Mouse (Mus musculus) brain, embryonic 18.5 days (tissue): ENCODE measurements around the gene Polr3gl.

Experiments
- DNase-seq: peaks from one replicate; pipeline ENCODE4 v3.0.0-alpha.2; 2012; ENCODE audit warnings: low read depth, low spot score

Gene Polr3gl

DNA sequence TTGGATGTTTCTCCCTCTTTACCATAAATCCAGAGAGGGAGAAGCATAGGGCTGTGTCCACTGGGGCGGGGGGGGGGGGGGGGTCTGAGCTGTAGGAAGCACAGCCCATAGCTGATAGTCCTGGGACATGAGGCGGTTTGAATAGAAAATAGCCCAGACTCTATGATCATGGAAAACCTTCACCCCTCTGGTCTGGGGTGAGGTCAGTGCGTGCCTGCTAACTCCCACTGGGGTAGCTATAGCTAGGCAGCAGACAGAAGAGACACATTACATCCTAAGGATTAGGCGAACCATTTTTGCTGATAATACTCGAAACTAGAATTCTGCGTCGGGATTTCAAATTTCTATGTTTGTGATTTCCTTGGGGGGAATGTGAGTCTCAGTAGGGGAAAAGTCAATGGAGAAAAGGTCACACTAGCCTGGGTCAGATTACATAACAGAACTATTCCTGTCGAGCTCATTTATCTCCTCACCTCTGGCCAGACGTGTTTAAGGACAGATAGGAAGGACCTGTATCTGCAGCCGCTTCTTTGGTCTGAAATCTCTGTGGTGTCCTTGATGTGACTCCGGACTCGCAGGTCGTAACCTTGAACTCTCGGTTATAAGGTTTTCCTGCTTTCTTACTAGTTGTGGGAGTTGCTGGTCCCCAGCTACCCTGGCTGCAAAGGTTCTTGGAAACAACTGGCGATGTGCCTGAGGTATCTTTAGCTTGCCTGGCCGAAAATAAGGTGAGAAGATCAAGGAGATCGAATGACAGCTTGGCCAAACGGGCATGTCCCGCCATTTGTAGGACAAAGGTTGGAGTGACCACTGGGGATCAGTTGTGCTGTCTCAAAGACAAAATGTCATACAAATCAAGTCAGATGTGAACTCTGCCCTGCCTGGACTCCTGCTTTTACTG lies 20.1 kb downstream of the Polr3gl start:
- no peak for DNase-seq

DNA sequence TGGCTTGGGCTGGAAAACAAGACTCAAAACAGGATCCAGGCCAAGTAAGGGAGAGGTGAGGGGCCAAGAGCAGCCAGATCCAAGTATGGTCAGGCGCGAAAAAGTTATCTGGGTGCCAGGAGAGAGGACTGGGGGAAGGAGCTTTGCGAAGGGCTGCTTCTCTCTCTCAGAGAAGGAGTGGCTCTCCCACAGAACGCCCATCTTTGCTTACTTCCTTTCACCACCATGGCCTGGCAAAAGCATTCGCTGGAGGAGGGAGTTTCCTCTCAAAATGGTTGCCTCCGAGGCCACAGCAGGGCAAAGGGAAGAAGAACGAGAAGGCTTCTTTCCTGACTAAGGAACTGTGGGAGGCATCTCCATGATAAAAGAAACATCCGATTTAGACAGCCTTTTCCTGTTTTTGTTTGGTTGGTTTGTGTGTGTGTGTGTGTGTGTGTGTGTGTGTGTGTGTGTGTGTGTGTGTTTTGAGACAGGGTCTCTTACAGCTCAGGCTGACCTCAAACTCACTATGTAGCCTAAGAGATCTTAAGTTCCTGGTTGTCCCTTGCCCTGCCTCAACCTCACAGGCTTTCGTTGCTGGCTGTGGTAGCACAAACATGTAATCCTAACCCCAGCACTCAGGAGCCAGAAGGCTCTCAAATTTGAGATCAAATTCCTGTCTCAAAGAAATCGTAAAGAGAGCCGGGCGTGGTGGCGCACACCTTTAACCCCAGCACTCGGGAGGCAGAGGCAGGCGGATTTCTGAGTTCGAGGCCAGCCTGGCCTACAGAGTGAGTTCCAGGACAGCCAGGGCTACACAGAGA lies 21.9 kb downstream of the Polr3gl start:
- no peak for DNase-seq

DNA sequence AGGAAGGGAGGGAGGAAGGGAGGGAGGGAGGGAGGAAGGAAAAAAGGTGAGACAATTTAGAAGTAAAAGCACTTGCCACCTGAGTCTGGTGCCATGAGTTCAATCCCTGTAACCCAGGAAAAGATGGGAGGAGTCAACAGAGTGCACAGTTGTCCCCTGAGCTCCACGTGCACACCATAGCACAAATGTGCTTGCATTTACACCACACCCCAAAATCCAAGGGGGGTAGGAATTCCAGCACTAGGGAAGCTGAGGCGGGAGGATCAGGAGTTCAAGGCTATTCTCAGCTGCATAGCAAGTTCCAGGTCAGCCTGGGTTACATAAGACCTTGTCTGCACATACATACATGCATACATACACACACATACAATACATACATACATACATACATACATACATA lies 22.6 kb downstream of the Polr3gl start:
- no peak for DNase-seq

DNA sequence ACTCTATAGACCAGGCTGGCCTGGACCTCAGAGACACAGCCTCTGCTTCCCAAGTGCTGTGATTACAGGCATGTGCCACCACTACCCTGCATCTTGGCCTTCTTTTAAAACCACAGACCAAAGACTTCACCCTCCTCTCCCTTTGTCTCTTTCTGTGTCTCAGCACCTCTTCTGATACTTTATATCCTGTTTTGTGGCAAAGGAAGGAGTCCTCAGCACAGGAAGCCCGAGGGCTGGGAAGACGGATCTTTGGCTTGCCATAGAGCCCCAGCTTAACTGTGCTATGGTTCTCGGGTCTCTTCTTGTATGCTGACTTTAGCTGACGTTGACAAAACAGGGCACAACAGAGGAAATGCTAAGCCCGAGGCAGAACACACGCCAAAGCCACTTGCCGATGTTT lies 23.3 kb downstream of the Polr3gl start:
- DNase-seq: no peak

DNA sequence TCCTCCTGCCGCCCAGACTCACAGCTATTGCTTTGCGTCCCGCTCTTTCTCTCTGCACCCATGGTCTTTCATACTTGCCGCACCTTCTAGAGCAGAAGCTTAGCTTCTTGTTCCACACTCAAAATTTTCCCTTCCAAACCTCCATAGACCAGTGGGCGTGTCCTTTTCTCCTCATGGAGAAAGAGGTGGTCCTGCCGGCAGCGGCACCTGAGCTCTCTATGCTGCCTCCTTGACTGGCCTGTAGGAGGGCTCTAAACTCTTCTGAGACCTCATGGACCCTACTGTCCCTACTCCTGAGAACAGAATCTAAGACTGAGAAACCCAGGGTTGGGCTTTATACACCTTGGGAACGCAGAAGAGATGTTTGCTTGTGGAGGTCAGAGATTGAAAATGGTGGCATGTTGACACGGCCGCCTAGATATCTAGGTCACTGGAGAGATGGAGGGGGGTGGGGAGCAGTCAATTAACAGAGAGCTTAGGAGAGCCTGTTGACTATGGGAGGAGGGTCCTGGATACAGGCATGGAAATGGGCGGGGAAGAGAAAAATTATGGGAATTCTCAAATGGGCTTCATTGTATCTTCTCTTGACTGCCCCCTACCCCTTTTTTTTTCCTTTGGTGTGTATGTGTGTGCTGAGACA lies 23.9 kb downstream of the Polr3gl start:
- DNase-seq: no peak

DNA sequence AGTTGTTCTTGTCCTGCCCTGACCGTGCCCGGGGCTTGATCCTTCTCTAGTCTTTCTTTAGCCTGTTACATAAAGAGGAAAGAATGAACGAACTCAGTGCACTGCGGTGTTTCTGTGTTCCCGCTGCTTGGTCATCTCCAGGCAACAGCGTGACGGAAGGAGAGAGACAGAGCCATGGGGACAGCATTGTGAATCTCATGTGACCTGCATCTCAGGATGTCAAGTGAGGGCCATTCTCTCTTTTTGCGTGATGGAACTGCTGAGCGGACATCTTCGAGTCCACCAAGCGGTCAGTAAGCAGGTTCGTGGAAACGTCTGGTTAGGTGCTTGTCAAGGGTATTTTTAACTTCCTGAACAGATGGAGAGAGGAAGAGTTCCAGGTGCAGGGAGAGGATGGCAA lies 24.5 kb downstream of the Polr3gl start:
- no peak for DNase-seq

DNA sequence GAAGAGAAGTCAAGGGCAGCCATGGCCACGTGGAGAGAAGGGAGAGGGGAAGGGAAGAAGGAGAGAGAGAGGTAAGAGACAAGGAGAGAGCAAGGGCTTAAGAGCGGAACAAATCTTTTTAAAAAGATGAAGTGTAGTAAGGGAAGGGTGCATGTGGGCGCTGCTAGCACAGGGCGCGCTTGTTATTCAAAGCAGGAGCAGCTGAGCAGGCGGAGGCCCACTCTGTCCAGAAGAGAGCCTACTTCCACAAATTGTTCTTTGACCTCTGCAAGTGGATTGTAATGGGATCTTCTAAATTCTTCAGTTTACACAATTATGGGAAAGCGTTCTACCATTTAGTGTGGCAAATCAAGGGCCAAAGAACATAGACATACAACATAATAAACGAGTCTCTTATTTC lies 25.4 kb downstream of the Polr3gl start:
- no peak for DNase-seq

DNA sequence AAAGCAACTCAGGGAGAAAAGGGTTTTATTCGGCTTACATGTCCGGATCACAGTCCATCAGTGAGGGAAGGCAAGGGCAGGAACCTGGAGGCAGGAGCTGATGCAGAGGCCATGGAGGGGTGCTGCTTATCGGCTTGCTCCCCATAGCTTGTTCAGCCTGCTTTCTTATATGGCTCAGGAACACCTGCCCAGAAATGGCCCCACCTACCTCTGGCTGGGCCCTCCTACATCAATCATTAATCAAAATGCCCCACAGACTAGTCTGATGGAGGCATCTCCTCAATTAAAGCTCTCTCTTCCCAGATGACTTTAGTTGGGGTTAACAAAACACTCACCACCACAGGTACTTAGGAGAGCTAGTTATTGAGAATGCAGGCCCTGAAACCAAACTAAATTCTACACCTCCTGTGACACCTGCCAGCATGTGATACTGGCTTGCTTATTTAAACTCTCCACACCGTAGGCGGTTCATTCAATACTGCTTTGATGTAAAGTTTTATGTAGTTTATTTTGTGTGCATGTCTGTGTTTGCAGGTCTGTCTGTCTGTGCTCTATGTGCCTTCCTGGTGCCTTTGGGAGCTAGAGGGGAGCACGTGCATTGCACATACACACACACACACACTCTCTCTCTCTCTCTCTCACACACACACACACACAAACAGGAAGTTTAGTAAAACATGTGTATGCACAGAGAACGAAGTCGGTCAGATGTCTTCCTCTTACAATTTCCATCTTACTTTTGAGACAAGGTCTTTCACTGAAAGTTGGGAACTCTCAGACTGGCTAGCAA lies 27.1 kb downstream of the Polr3gl start:
- DNase-seq: no peak

GRCm38 (mm10) chr3:96565105-96565504 lies 28.9 kb downstream of the Polr3gl start:
- DNase-seq: no peak

- DNase-seq: no peak
Measured at GRCm38 (mm10) chr3:96564633-96565032, 29.3 kb downstream of the Polr3gl start.

GRCm38 (mm10) chr3:96563911-96564632 lies 29.9 kb downstream of the Polr3gl start:
- no peak for DNase-seq

DNA sequence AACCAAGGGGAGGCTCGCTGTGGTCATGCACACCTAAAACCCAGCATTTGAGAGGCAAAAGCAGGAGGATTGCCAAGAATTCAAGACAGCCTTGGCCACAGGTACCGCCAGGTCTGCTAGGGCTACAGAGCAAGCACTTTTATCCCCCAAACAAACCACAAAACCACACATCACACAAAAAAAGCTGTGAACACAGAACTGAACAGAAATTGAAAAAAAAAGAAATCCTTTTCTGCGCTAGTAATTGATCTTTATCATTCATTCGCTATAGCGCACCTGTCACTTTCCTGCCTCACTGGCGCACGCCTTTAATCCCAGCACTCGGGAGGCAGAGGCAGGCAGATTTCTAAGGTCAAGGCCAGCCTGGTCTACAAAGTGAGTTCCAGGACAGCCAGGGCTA lies 30.7 kb downstream of the Polr3gl start:
- no peak for DNase-seq

DNA sequence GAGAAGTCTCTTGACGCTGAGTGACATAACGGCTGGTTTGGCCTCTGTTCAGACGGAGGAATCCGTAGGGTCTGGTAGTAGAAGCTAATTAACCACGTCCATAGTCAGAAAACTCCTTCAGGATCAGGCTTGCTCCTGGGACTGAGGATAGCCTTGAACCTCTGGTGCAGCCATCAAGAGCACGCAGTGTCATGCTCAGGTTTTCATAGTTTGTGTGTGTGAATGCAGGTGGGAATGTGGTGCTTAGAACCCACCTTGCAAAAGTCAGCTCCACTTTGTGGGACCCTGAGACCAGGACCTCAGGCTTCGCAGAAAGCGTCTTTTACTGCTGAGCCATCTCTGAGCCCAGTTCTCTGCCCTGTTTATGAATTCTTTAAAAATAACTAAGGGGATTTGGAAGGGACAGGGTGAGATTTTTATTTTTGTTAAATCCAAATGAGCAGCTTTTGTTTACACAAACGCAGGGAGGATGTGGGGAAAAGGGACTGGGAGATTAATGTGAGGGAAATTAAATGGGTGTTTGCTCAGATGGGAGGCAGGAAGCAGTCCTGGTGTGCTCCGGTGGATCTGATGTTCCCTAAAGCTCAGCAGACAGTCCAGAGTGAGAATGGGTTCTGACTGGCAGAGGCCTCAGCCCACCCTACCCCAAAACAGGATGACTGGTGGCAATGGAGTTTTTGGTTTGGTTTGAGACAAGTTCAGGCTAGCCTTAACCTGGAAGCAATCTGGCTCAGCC lies 31.9 kb downstream of the Polr3gl start:
- DNase-seq: no peak

GRCm38 (mm10) chr3:96560881-96561668 lies 32.9 kb downstream of the Polr3gl start:
- DNase-seq: no peak

DNA sequence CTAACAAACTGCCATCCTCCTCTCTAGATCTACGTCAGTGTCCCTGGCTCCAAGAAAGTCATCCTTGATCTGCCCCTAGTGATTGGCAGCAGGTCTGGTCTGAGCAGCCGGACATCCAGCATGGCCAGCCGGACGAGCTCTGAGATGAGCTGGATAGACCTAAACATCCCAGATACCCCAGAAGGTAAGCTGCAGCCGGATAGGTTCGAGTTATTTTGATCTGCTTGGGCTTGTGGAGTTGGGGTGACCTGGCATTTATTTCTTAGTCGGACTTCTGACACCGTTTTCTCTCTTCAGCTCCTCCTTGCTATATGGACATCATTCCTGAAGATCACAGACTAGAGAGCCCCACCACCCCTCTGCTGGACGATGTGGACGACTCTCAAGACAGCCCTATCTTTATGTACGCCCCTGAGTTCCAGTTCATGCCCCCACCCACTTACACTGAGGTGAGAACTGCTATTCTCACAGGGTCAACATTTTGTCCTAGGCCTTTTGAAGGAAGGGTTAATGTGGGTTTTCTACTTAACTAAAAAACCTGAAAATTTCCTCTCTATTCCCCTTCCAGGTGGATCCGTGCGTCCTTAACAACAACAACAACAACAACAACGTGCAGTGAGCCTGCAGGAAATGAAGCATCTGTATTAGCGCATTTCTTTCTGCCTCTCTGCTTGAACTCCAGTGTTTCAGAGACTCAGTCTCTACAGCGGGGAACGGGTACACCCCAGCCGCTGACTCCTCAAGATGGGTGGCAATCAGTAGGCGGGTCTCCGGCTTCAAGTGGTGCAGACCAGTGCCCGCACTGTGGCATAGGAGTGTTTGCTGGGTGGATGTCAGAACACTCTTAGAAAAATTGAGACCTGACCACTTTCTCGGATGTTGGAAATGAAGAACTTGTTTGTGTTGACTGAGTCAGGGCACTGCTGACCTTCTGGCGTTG lies 33.8 kb downstream of the Polr3gl start:
- DNase-seq: no peak

- no peak for DNase-seq
Measured at GRCm38 (mm10) chr3:96559398-96559910, 34.5 kb downstream of the Polr3gl start.

- DNase-seq: no peak
Measured at GRCm38 (mm10) chr3:96558668-96559196, 35.2 kb downstream of the Polr3gl start.

DNA sequence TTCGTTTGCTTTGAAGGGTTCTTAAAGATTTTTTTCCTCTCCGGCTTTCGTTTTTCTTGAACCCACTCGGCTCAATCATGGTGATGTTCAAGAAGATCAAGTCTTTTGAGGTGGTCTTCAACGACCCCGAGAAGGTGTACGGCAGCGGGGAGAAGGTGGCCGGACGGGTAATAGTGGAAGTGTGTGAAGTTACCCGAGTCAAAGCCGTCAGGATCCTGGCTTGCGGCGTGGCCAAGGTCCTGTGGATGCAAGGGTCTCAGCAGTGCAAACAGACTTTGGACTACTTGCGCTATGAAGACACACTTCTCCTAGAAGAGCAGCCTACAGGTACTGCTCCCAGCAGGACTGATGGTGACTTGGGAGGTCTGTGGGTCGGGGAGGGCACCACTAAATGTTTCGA lies 35.8 kb downstream of the Polr3gl start:
- no peak for DNase-seq
